Mouse (Mus musculus) neural tube, embryonic 12.5 days (tissue): ENCODE results near the gene Capn5. TPM values are rescaled to one million over a fixed set of nuclear protein-coding genes. Genes with fewer than 3 reads are reported as not detected.

Source experiments
- ATAC-seq: fragments of 200-750 bp; cut with Nextera tagmentation; 2 replicates; pipeline ENCODE4 v1.8.0; 2017; ENCODE audit warnings: low read depth, mild to moderate bottlenecking, moderate TSS enrichment, moderate library complexity; ENCODE audit not compliant: low FRiP score
- H3K27ac ChIP-seq: fragments of 300-500 bp; sonication (generic); 2 replicates; pipeline ENCODE4 v1.5.1; 2016
- H3K27me3 ChIP-seq: fragments of 300-500 bp; sonication (generic); replicated peaks from 2 replicates; pipeline ENCODE4 v1.6.1; 2016; ENCODE audit warnings: mild to moderate bottlenecking
- H3K36me3 ChIP-seq: fragments of 300-500 bp; sonication (generic); 2 replicates; pipeline ENCODE4 v1.6.1; 2016; ENCODE audit warnings: mild to moderate bottlenecking
- H3K4me1 ChIP-seq: fragments of 300-500 bp; sonication (generic); 2 replicates; pipeline ENCODE4 v1.6.1; 2016
- H3K4me2 ChIP-seq: fragments of 300-500 bp; sonication (generic); replicated peaks from 2 replicates; pipeline ENCODE4 v1.6.1; 2016; ENCODE audit warnings: mild to moderate bottlenecking
- H3K4me3 ChIP-seq: fragments of 300-500 bp; sonication (generic); 2 replicates; pipeline ENCODE4 v1.5.1; 2016
- H3K9ac ChIP-seq: fragments of 300-500 bp; sonication (generic); 2 replicates; pipeline ENCODE4 v1.6.1; 2016; ENCODE audit warnings: mild to moderate bottlenecking
- H3K9me3 ChIP-seq: fragments of 300-500 bp; sonication (generic); 2 replicates; pipeline ENCODE4 v1.6.1; 2016; ENCODE audit warnings: mild to moderate bottlenecking
- WGBS: fragments of 180-500 bp; shearing (Covaris S2); methylation state at CpG from one replicate; pipeline ENCODE4 v1.1.7; 2016; 5-methylcytosine and 5-hydroxymethylcytosine counted together
- polyA plus RNA-seq: library from polyadenylated mRNA; unstranded; fragments of >200 nt; fragmentation: Nextera tagmentation; extraction: Ambion mirVana; gene quantifications from 2 replicates; pipeline ENCODE4 v1.2.1, GENCODE M21; 2016

Gene Capn5
- polyA plus RNA-seq, 1 experiment from 2014 or later, result 16.0 TPM

- Histone ChIP-seq H3K9me3 (no peaks in the 10 kb centered on the region), H3K9ac (0 out of 2 replicates have a peak overlapping the region, but pooled peaks have one; percentile 42), H3K4me3 (no peak overlapping the region), H3K36me3 (peaks cover 6% of the 10 kb centered on the region), H3K27ac (no peak overlapping the region), H3K4me1 (0 out of 2 replicates have a peak, but pooled peaks cover 8% of the 10 kb centered on the region), H3K4me2 (peak overlapping the region; percentile 57; the same call in 1 of the 2 replicates), H3K27me3 (no peaks in the 10 kb centered on the region)
- 96% methylated on average over 11 of the region's 11 CpGs for WGBS
- ATAC-seq, result 0 out of 2 replicates have a peak, but pooled peaks have one; percentile 3
These were observed 75.6 kb downstream of the Capn5 start for GRCm38 (mm10) chr7:98102488-98102887.

DNA sequence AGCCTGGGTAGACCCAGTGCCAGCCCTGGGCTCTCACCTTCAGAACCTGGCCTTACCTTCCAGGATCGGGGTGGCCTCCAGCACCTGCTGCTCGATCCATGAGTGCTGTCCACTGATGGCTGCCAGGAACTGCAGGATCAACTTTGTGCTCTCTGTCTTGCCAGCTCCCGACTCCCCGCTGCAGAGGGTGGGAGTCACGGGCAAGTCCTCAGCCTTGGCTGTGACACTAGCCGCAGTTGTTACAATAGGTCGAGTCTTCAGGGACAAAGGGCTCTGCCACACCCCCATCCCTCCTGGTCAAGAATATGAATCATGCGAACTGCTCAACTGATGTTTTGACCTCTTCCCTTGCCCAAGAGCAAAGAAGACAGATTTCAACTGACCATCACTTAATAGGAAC is 80.5 kb downstream of the Capn5 start:
- no peak for ATAC-seq
- Histone ChIP-seq H3K9me3 (no peaks in the 10 kb centered on the region), H3K4me3 (no peak overlapping the region), H3K9ac (no peak overlapping the region), H3K36me3 (peaks cover 15% of the 10 kb centered on the region), H3K27me3 (no peaks in the 10 kb centered on the region), H3K27ac (no peak overlapping the region), H3K4me1 (0 out of 2 replicates have a peak, but pooled peaks cover 4% of the 10 kb centered on the region), H3K4me2 (no peak overlapping the region)
- WGBS, result 90% methylated on average over 8 of the region's 8 CpGs

DNA sequence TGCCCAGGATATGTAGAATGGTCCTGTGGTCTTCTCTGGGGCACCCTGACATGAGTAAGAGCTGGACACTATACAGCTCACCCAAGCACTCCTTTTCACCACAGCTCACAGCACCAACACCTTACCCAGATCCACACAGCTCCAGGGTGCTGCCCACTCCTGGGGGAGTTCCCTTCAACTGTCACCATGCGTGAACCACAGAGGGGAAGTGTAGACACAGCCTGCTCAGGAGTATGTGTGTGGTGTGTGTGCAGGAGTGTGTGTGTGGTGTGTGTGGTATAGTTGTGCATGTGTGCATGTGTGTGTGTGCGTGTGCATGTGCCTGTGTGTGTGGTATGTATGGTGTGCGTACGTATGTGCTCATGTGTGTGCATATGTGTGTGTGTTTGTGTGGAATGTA is 82.2 kb downstream of the Capn5 start:
- 96% methylated on average over 4 of the region's 4 CpGs for WGBS

GRCm38 (mm10) chr7:98086346-98086745 is 91.7 kb downstream of the Capn5 start:
- ATAC-seq, result no peak

More for the DNA sequence above, 82.2 kb downstream of the Capn5 start:
- Histone ChIP-seq H3K4me3 (no peak overlapping the region), H3K36me3 (peaks cover 18% of the 10 kb centered on the region), H3K27ac (no peak overlapping the region), H3K27me3 (no peaks in the 10 kb centered on the region), H3K9me3 (no peaks in the 10 kb centered on the region), H3K4me1 (no peaks in the 10 kb centered on the region), H3K4me2 (no peak overlapping the region), H3K9ac (no peak overlapping the region)
- ATAC-seq, result no peak

GRCm38 (mm10) chr7:98085314-98085713 is 92.8 kb downstream of the Capn5 start:
- WGBS, result 85% methylated on average over 7 of the region's 7 CpGs
- ATAC-seq, result no peak
- no peak overlapping the region for H3K4me2 ChIP-seq
- H3K36me3 ChIP-seq, result no peaks in the 10 kb centered on the region; the same call in 1 of the 2 replicates
- H3K4me1 ChIP-seq, result peaks cover 24% of the 10 kb centered on the region
- no peaks in the 10 kb centered on the region for H3K27me3 ChIP-seq
- H3K27ac ChIP-seq, result no peak overlapping the region
- no peak overlapping the region for H3K9ac ChIP-seq
- H3K9me3 ChIP-seq, result no peaks in the 10 kb centered on the region
- no peak overlapping the region for H3K4me3 ChIP-seq

More at GRCm38 (mm10) chr7:98086346-98086745, 91.7 kb downstream of the Capn5 start:
- Histone ChIP-seq H3K4me3 (no peak overlapping the region), H3K27ac (no peak overlapping the region), H3K4me2 (no peak overlapping the region), H3K36me3 (no peaks in the 10 kb centered on the region), H3K4me1 (peaks cover 24% of the 10 kb centered on the region), H3K9me3 (no peaks in the 10 kb centered on the region), H3K27me3 (no peaks in the 10 kb centered on the region), H3K9ac (no peak overlapping the region)
- WGBS, result 57% methylated on average over 2 of the region's 2 CpGs

DNA sequence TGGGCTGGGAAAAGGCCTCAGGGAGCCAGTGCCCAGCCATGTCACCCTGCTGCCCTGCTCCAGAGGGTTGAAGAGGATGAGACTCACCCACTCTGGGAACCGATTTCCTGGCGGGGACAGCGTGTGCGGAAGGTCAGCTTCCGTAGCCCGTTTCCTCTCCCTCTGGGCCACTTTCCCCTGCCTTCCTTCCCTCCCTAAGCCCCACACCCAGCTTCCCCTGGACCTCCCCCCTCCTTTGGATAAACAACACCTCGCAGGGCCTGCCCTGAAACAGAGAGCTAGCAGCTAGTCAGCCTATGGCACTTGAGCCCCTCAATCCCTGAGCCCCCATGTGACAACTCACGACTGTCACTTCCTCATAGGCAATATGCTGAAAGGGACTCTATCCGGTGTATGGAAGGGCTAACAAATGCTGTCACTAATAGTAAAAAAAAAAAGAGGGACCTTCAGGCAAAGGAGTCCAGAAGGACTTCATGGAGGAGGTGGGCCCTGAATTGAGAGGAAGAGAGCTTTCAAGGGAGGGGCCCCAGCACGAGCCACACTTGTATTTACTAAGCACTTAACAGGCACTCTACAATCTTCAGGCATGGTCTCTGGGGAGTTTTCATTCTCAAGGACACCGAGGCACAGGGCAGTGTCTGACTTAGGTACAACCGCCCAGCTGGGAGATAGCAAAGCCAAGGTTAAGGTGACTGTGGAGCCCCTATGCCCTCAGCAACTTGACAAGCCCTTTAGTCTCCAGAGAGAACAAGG is 93.4 kb downstream of the Capn5 start:
- 67% methylated on average over 12 of the region's 12 CpGs for WGBS
- Histone ChIP-seq H3K4me1 (peaks cover 24% of the 10 kb centered on the region), H3K4me3 (no peak overlapping the region), H3K9ac (0 out of 2 replicates have a peak overlapping the region, but pooled peaks have one; percentile 13), H3K36me3 (no peaks in the 10 kb centered on the region; the same call in 1 of the 2 replicates), H3K4me2 (no peak overlapping the region), H3K27ac (no peak overlapping the region), H3K9me3 (no peaks in the 10 kb centered on the region), H3K27me3 (no peaks in the 10 kb centered on the region)
- no peak for ATAC-seq

DNA sequence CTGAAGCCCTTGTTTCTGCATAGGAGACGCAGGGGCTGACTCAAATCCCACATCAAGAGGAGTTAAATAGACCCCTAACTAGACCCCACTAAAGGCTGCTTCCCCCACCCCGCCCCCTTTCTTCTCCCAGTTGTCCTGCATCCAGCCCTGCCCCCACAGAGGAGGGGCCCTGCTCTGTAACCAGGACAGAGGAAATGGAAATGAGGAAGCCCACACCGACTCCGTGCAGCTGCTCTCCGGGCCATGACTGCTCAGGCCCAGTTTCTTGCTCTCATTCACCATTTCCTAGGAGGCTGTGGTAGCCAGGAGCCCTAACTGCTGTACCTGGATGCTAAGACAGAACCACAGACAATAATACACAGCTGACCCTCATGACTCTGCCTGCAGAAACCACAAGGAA is 95.7 kb downstream of the Capn5 start:
- Histone ChIP-seq H3K36me3 (peaks cover 3% of the 10 kb centered on the region; the same call in 1 of the 2 replicates), H3K4me2 (no peak overlapping the region), H3K27me3 (no peaks in the 10 kb centered on the region), H3K9ac (0 out of 2 replicates have a peak overlapping the region, but pooled peaks have one; percentile 17), H3K4me1 (peaks cover 24% of the 10 kb centered on the region), H3K9me3 (no peaks in the 10 kb centered on the region), H3K4me3 (no peak overlapping the region), H3K27ac (no peak overlapping the region)
- 13% methylated on average over 5 of the region's 5 CpGs for WGBS
- ATAC-seq, result peak; percentile 73

GRCm38 (mm10) chr7:98077453-98077852 is 100.6 kb downstream of the Capn5 start:
- Histone ChIP-seq H3K4me2 (no peak overlapping the region), H3K4me1 (peaks cover 5% of the 10 kb centered on the region), H3K27ac (no peak overlapping the region), H3K9ac (no peak overlapping the region), H3K36me3 (peaks cover 17% of the 10 kb centered on the region; the same call in 1 of the 2 replicates), H3K9me3 (no peaks in the 10 kb centered on the region), H3K27me3 (no peaks in the 10 kb centered on the region), H3K4me3 (no peak overlapping the region)
- no peak for ATAC-seq
- WGBS, result 91% methylated on average over 11 of the region's 11 CpGs

GRCm38 (mm10) chr7:98071620-98072019 is 106.5 kb downstream of the Capn5 start:
- no peak overlapping the region for H3K4me2 ChIP-seq
- H3K27me3 ChIP-seq, result no peaks in the 10 kb centered on the region
- H3K9ac ChIP-seq, result no peak overlapping the region
- no peak overlapping the region for H3K4me3 ChIP-seq
- H3K9me3 ChIP-seq, result no peaks in the 10 kb centered on the region
- WGBS, result 44% methylated on average over 5 of the region's 5 CpGs
- H3K27ac ChIP-seq, result no peak overlapping the region
- H3K4me1 ChIP-seq, result no peaks in the 10 kb centered on the region
- peak; percentile 61 for ATAC-seq
- peaks cover 18% of the 10 kb centered on the region; the same call in 1 of the 2 replicates for H3K36me3 ChIP-seq

Other genes with a start within 250 kb of the Capn5 start
- gene Myo7a, start 58.8 kb downstream of the Capn5 start, polyA plus RNA-seq, result 15.1 and 15.8 TPM in 2 replicates
- gene Omp, start 32.8 kb downstream of the Capn5 start, polyA plus RNA-seq, result 0.45 and 0.68 TPM in 2 replicates
- 0.08 and 0.18 TPM in 2 replicates for gene B3gnt6, start 21.2 kb upstream of the Capn5 start, polyA plus RNA-seq
- gene Acer3, start 142.9 kb upstream of the Capn5 start, polyA plus RNA-seq, result 15.8 and 20.0 TPM in 2 replicates
- 7.7 and 8.3 TPM in 2 replicates for gene Tsku, start 183.1 kb upstream of the Capn5 start, polyA plus RNA-seq